Mouse (Mus musculus) myocyte (in vitro differentiated cells): ENCODE data around the gene Mical1. TPM values are rescaled to one million over a fixed set of nuclear protein-coding genes. Genes with fewer than 3 reads are reported as not detected.
A peak's percentile ranks its signal among the peaks of the same experiment; 100 is the strongest.

Source experiments
- H3K27me3 ChIP-seq: one replicate; pipeline ENCODE4 v1.6.1; 2011; ENCODE audit not compliant: control insufficient read depth, insufficient read depth, insufficient read length
- H3K36me3 ChIP-seq: one replicate; pipeline ENCODE4 v1.6.1; 2011; ENCODE audit not compliant: control insufficient read depth, insufficient read depth
- H3K4me2 ChIP-seq: one replicate; pipeline ENCODE4 v1.6.1; 2011; ENCODE audit warnings: low read depth, control low read depth
- H3K4me3 ChIP-seq: one replicate; pipeline ENCODE4 v1.5.1; 2011; ENCODE audit warnings: mild to moderate bottlenecking, control low read depth, moderate library complexity
- H3K79me2 ChIP-seq: one replicate; pipeline ENCODE4 v1.6.1; 2011; ENCODE audit not compliant: control insufficient read depth, insufficient read depth
- H3ac ChIP-seq: one replicate; pipeline ENCODE4 v1.6.1; 2011; ENCODE audit not compliant: control insufficient read depth, insufficient read length
- CEBPB ChIP-seq: IDR thresholded peaks from 2 replicates; pipeline ENCODE4 v1.6.1; 2011; ENCODE audit warnings: mild to moderate bottlenecking, moderate library complexity; ENCODE audit not compliant: poor library complexity, insufficient read depth, severe bottlenecking
- E2F4 ChIP-seq: IDR thresholded peaks from one replicate; pipeline ENCODE4 v1.6.1; 2011; ENCODE audit warnings: mild to moderate bottlenecking, control low read depth, moderate library complexity; ENCODE audit not compliant: insufficient read depth
- MAX ChIP-seq: IDR thresholded peaks from one replicate; pipeline ENCODE4 v1.6.1; 2011; ENCODE audit warnings: low read depth, mild to moderate bottlenecking, control low read depth
- MYOD1 ChIP-seq, 3 experiments: IDR thresholded peaks; one replicate each; pipeline ENCODE4 v1.6.1; 2011; ENCODE audit warnings: control low read depth in 2 of 3, low read depth in 2 of 3, mild to moderate bottlenecking in 2 of 3, moderate library complexity in 1 of 3; ENCODE audit not compliant: insufficient read length in 2 of 3, control insufficient read depth in 1 of 3
- MYOG ChIP-seq, 3 experiments: IDR thresholded peaks; one replicate each; pipeline ENCODE4 v1.6.1; 2011; ENCODE audit warnings: control low read depth in 2 of 3, low read depth in 2 of 3, mild to moderate bottlenecking in 2 of 3; ENCODE audit not compliant: insufficient read length in 2 of 3, control insufficient read depth in 1 of 3, insufficient read depth in 1 of 3
- POLR2A ChIP-seq: IDR thresholded peaks from one replicate; pipeline ENCODE4 v1.6.1; 2011; ENCODE audit warnings: low read depth, mild to moderate bottlenecking, control low read depth, moderate library complexity; ENCODE audit not compliant: insufficient read length
- POLR2AphosphoS2 ChIP-seq: IDR thresholded peaks from one replicate; pipeline ENCODE4 v1.6.1; 2011; ENCODE audit warnings: low read depth, control low read depth; ENCODE audit not compliant: insufficient read length
- REST ChIP-seq: IDR thresholded peaks from one replicate; pipeline ENCODE4 v1.6.1; 2011; ENCODE audit warnings: mild to moderate bottlenecking, control low read depth, moderate library complexity; ENCODE audit not compliant: insufficient read depth, insufficient read length
- SRF ChIP-seq: IDR thresholded peaks from one replicate; pipeline ENCODE4 v1.6.1; 2011; ENCODE audit warnings: low read depth; ENCODE audit not compliant: control insufficient read depth, insufficient read length
- TCF12 ChIP-seq: IDR thresholded peaks from one replicate; pipeline ENCODE4 v1.6.1; 2011; ENCODE audit warnings: mild to moderate bottlenecking, control low read depth; ENCODE audit not compliant: poor library complexity, insufficient read depth, severe bottlenecking
- TCF3 ChIP-seq: IDR thresholded peaks from one replicate; pipeline ENCODE4 v1.6.1; 2011; ENCODE audit warnings: low read depth, control low read depth; ENCODE audit not compliant: insufficient read length
- USF1 ChIP-seq: IDR thresholded peaks from one replicate; pipeline ENCODE4 v1.6.1; 2011; ENCODE audit warnings: low read depth, mild to moderate bottlenecking, control low read depth, moderate library complexity
- polyA plus RNA-seq: library from polyadenylated mRNA; unstranded; fragments of >200 nt; fragmentation: generic; extraction: Trizol; gene quantifications from one replicate; pipeline ENCODE4 v1.2.1, GENCODE M21; 2012; ENCODE audit warnings: missing spikeins

Gene Mical1
- polyA plus RNA-seq, 1 experiment: 77.0 TPM

- Histone ChIP-seq H3K27me3 (no peaks in the 10 kb centered on the region), H3K36me3 (peaks cover 16% of the 10 kb centered on the region), H3K79me2 (no peaks in the 10 kb centered on the region), H3ac (no peak overlapping the region), H3K4me3 (no peak overlapping the region), H3K4me2 (no peak overlapping the region)
- TF ChIP-seq POLR2A: no peak
- peak; percentile 42 for TF ChIP-seq POLR2AphosphoS2
- TF ChIP-seq REST: no peak
- no peak for TF ChIP-seq E2F4
Measured at GRCm38 (mm10) chr10:41485778-41486177, 9.7 kb downstream of the Mical1 start.

- Histone ChIP-seq H3K27me3 (no peaks in the 10 kb centered on the region), H3K36me3 (peaks cover 14% of the 10 kb centered on the region), H3ac (no peak overlapping the region), H3K4me2 (no peak overlapping the region), H3K4me3 (no peak overlapping the region), H3K79me2 (no peaks in the 10 kb centered on the region)
- TF ChIP-seq POLR2A (no peak), CEBPB (no peak), MAX (no peak), E2F4 (no peak), REST (no peak), TCF3 (no peak), TCF12 (no peak), MYOG (IDR thresholded peaks at IDR 0.05; ENCODE audit: control insufficient read depth in 1 of 3, insufficient read depth in 1 of 3, insufficient read length in 2 of 3, low read depth in 2 of 3) (no peak), SRF (no peak), MYOD1 (IDR thresholded peaks at IDR 0.05; ENCODE audit: control insufficient read depth in 1 of 3, insufficient read length in 2 of 3, low read depth in 2 of 3) (no peak), USF1 (no peak), POLR2AphosphoS2 (no peak)
Measured at GRCm38 (mm10) chr10:41486506-41487170, 10.5 kb downstream of the Mical1 start.

- H3K4me2 ChIP-seq: peak overlapping the region; percentile 99
- TF ChIP-seq E2F4 (no peak), POLR2AphosphoS2 (no peak), MYOG (IDR thresholded peaks at IDR 0.05; ENCODE audit: control insufficient read depth in 1 of 3, insufficient read depth in 1 of 3, insufficient read length in 2 of 3, low read depth in 2 of 3) (no peak), TCF12 (no peak), TCF3 (no peak), POLR2A (no peak), USF1 (no peak), SRF (no peak), REST (no peak), MAX (no peak), CEBPB (no peak), MYOD1 (IDR thresholded peaks at IDR 0.05; ENCODE audit: control insufficient read depth in 1 of 3, insufficient read length in 2 of 3, low read depth in 2 of 3) (no peak)
- peaks cover 8% of the 10 kb centered on the region for H3K36me3 ChIP-seq
- no peak overlapping the region for H3ac ChIP-seq
- no peaks in the 10 kb centered on the region for H3K79me2 ChIP-seq
- peak overlapping the region; percentile 48 for H3K4me3 ChIP-seq
- no peaks in the 10 kb centered on the region for H3K27me3 ChIP-seq
Measured at GRCm38 (mm10) chr10:41488877-41489276, 12.8 kb downstream of the Mical1 start.

- H3ac ChIP-seq: peak overlapping the region; percentile 44
- peak overlapping the region; percentile 99 for H3K4me2 ChIP-seq
- H3K4me3 ChIP-seq: peak overlapping the region; percentile 48
- H3K36me3 ChIP-seq: peaks cover 8% of the 10 kb centered on the region
- no peaks in the 10 kb centered on the region for H3K27me3 ChIP-seq
- H3K79me2 ChIP-seq: no peaks in the 10 kb centered on the region
- TF ChIP-seq TCF3: no peak
- TF ChIP-seq MYOD1 (IDR thresholded peaks at IDR 0.05; ENCODE audit: control insufficient read depth in 1 of 3, insufficient read length in 2 of 3, low read depth in 2 of 3): no peak
- TF ChIP-seq POLR2A: no peak
- no peak for TF ChIP-seq TCF12
- no peak for TF ChIP-seq CEBPB
- no peak for TF ChIP-seq MYOG (IDR thresholded peaks at IDR 0.05; ENCODE audit: control insufficient read depth in 1 of 3, insufficient read depth in 1 of 3, insufficient read length in 2 of 3, low read depth in 2 of 3)
- TF ChIP-seq REST: no peak
- no peak for TF ChIP-seq MAX
- no peak for TF ChIP-seq E2F4
- no peak for TF ChIP-seq SRF
- no peak for TF ChIP-seq POLR2AphosphoS2
- no peak for TF ChIP-seq USF1
Measured at GRCm38 (mm10) chr10:41489294-41489693, 13.2 kb downstream of the Mical1 start.
